Mouse (Mus musculus): ENCODE results near the gene Tnfrsf1b.

DNA sequence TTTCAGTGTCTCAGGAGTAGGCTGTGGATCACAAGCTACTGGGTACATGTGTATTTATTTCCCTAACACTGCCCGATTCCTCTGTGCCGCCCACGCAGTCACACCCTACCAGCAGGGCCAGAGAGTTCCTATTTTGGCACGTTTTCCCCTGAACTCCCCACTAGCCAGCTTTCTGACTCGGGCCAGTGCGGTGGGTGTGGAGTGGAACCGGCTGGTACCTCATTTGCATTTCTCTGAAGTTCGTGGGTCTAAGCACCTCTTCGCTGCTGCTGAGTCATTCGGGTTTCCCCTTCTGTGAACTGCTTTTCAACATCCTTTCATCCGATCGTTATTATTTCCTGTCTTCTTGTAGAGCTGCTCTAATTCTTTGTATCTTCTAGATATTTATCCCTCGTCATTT, 7.7 kb upstream of the Tnfrsf1b start:
- TF ChIP-seq EP300 (IDR thresholded peaks at IDR 0.05; ENCODE audit: insufficient read depth, low read depth, low read length): no peak
- TF ChIP-seq CTCF (IDR thresholded peaks at IDR 0.05; ENCODE audit: low read depth, low read length): no peak

All from ES-Bruce4 (cell line).